Mouse (Mus musculus) MEL (cell line): ENCODE measurements at regions not wholly inside any gene's neighbourhood (a gene's known extent, or its start where the extent isn't known, plus 50 kb on each side); places are given as distances from the start of the nearest gene placed in this dataset.
A peak's percentile ranks its signal among the peaks of the same experiment; 100 is the strongest.

Experiments used
- DNase-seq: peaks from one replicate; pipeline ENCODE4 v3.0.0; 2011; ENCODE audit warnings: low read depth, low spot score
- H3K27ac ChIP-seq: 2 replicates; pipeline ENCODE4 v1.5.1; 2012; ENCODE audit warnings: low read depth, mild to moderate bottlenecking, control low read depth, low read length, moderate library complexity; ENCODE audit not compliant: control insufficient read depth
- H3K27me3 ChIP-seq, 2 experiments: fragments of 150-350 bp in 1 of 2; sonication (generic) in 1 of 2; 2 replicates each; pipeline ENCODE4 v1.6.1; 2012; ENCODE audit warnings: low read length in 2 of 2, mild to moderate bottlenecking in 2 of 2, improper control_type of control experiment in 1 of 2, moderate library complexity in 1 of 2; ENCODE audit not compliant: insufficient read depth in 2 of 2, control insufficient read depth in 1 of 2
- H3K36me3 ChIP-seq, 2 experiments: 2 replicates each; pipeline ENCODE4 v1.6.1; 2012 to 2014; ENCODE audit warnings: low read length in 2 of 2, improper control_type of control experiment in 1 of 2, inconsistent platforms in 1 of 2, mild to moderate bottlenecking in 1 of 2; ENCODE audit not compliant: insufficient read depth in 2 of 2, control insufficient read depth in 1 of 2
- H3K4me1 ChIP-seq, 2 experiments: fragments of 150-350 bp in 1 of 2; sonication (generic) in 1 of 2; 2 replicates each; pipeline ENCODE4 v1.6.1; 2012; ENCODE audit warnings: low read length in 2 of 2, improper control_type of control experiment in 1 of 2, mild to moderate bottlenecking in 1 of 2; ENCODE audit not compliant: insufficient read depth in 2 of 2, control insufficient read depth in 1 of 2
- H3K4me3 ChIP-seq, 2 experiments: fragments of 150-350 bp in 1 of 2; sonication (generic) in 1 of 2; 2 replicates each; pipeline ENCODE4 v1.5.1; 2012; ENCODE audit warnings: low read depth in 2 of 2, low read length in 2 of 2, mild to moderate bottlenecking in 2 of 2, moderate library complexity in 2 of 2, control low read depth in 1 of 2, improper control_type of control experiment in 1 of 2; ENCODE audit not compliant: control insufficient read depth in 1 of 2, insufficient read depth in 1 of 2
- H3K79me2 ChIP-seq: 2 replicates; pipeline ENCODE4 v1.6.1; 2012; ENCODE audit warnings: mild to moderate bottlenecking, low read length, moderate library complexity; ENCODE audit not compliant: control insufficient read depth, poor library complexity, insufficient read depth
- H3K9ac ChIP-seq: 2 replicates; pipeline ENCODE4 v1.6.1; 2012; ENCODE audit warnings: low read depth, mild to moderate bottlenecking, control low read depth, low read length, moderate library complexity; ENCODE audit not compliant: control insufficient read depth, poor library complexity, severe bottlenecking
- H3K9me3 ChIP-seq: fragments of 150-350 bp; sonication (generic); replicated peaks from 2 replicates; pipeline ENCODE4 v1.6.1; 2012; ENCODE audit warnings: mild to moderate bottlenecking, low read length, improper control_type of control experiment, moderate library complexity; ENCODE audit not compliant: insufficient read depth
- BHLHE40 ChIP-seq: IDR thresholded peaks from 2 replicates; pipeline ENCODE4 v1.6.1; 2012; ENCODE audit warnings: low read depth, mild to moderate bottlenecking, inconsistent platforms, low read length, improper control_type of control experiment, borderline replicate concordance
- CTCF ChIP-seq, 3 experiments: IDR thresholded peaks in 2 of 3; conservative IDR thresholded peaks in 1 of 3; 2 replicates each; pipeline ENCODE4 v1.5.1; 2011 to 2012; ENCODE audit warnings: low read length in 3 of 3, low read depth in 2 of 3, mild to moderate bottlenecking in 2 of 3, improper control_type of control experiment in 1 of 3, inconsistent platforms in 1 of 3, mixed read lengths in 1 of 3, moderate library complexity in 1 of 3; ENCODE audit not compliant: control insufficient read depth in 1 of 3, insufficient read depth in 1 of 3, poor library complexity in 1 of 3, severe bottlenecking in 1 of 3
- ELF1 ChIP-seq: IDR thresholded peaks from 2 replicates; pipeline ENCODE4 v1.6.1; 2014; ENCODE audit warnings: low read depth, mild to moderate bottlenecking, inconsistent platforms, low read length, improper control_type of control experiment, moderate library complexity
- EP300 ChIP-seq, 2 experiments: IDR thresholded peaks; 2 replicates each; pipeline ENCODE4 v1.6.1; 2011; ENCODE audit warnings: improper control_type of control experiment in 2 of 2, low read length in 2 of 2, low read depth in 1 of 2, mild to moderate bottlenecking in 1 of 2
- ETS1 ChIP-seq: IDR thresholded peaks from 2 replicates; pipeline ENCODE4 v1.6.1; 2012; ENCODE audit warnings: low read depth, mild to moderate bottlenecking, inconsistent platforms, low read length, improper control_type of control experiment, moderate library complexity
- GABPA ChIP-seq: IDR thresholded peaks from 2 replicates; pipeline ENCODE4 v1.6.1; 2012; ENCODE audit warnings: low read depth, mild to moderate bottlenecking, inconsistent platforms, low read length, improper control_type of control experiment, moderate library complexity
- HCFC1 ChIP-seq: IDR thresholded peaks from 2 replicates; pipeline ENCODE4 v1.6.1; 2012; ENCODE audit warnings: low read depth, mild to moderate bottlenecking, inconsistent platforms, low read length, improper control_type of control experiment, moderate library complexity
- JUND ChIP-seq: IDR thresholded peaks from 2 replicates; pipeline ENCODE4 v1.6.1; 2011; ENCODE audit warnings: low read depth, mild to moderate bottlenecking, improper control_type of control experiment, low read length
- MAX ChIP-seq: IDR thresholded peaks from 2 replicates; pipeline ENCODE4 v1.6.1; 2011; ENCODE audit warnings: low read length, improper control_type of control experiment
- MEF2A ChIP-seq: IDR thresholded peaks from 2 replicates; pipeline ENCODE4 v1.6.1; 2014; ENCODE audit warnings: low read depth, mild to moderate bottlenecking, inconsistent platforms, low read length, improper control_type of control experiment; ENCODE audit not compliant: poor library complexity, insufficient replicate concordance, severe bottlenecking; ENCODE audit errors: extremely low read depth
- MXI1 ChIP-seq: IDR thresholded peaks from 2 replicates; pipeline ENCODE4 v1.6.1; 2011; ENCODE audit warnings: mild to moderate bottlenecking, low read depth, low read length, improper control_type of control experiment
- MYB ChIP-seq: IDR thresholded peaks from 2 replicates; pipeline ENCODE4 v1.6.1; 2011; ENCODE audit warnings: mild to moderate bottlenecking, low read depth, low read length, improper control_type of control experiment
- NELFE ChIP-seq: IDR thresholded peaks from 2 replicates; pipeline ENCODE4 v1.6.1; 2011; ENCODE audit warnings: low read depth, low read length, improper control_type of control experiment
- POLR2A ChIP-seq, 2 experiments: IDR thresholded peaks; 2 replicates each; pipeline ENCODE4 v1.6.1; 2011 to 2012; ENCODE audit warnings: low read length in 2 of 2, mild to moderate bottlenecking in 2 of 2, control low read depth in 1 of 2, improper control_type of control experiment in 1 of 2, low read depth in 1 of 2, moderate library complexity in 1 of 2; ENCODE audit not compliant: control insufficient read depth in 1 of 2, insufficient read depth in 1 of 2, poor library complexity in 1 of 2
- POLR2AphosphoS5 ChIP-seq: IDR thresholded peaks from 2 replicates; pipeline ENCODE4 v1.6.1; 2012; ENCODE audit warnings: low read depth, borderline replicate concordance, mild to moderate bottlenecking, inconsistent platforms, low read length, moderate library complexity, mixed read lengths
- RAD21 ChIP-seq: IDR thresholded peaks from 2 replicates; pipeline ENCODE4 v1.6.1; 2011; ENCODE audit warnings: mild to moderate bottlenecking, low read depth, low read length, improper control_type of control experiment
- SMC3 ChIP-seq: IDR thresholded peaks from 2 replicates; pipeline ENCODE4 v1.6.1; 2011; ENCODE audit warnings: low read depth, low read length, improper control_type of control experiment
- TAL1 ChIP-seq: IDR thresholded peaks from 2 replicates; pipeline ENCODE4 v1.6.1; 2012; ENCODE audit warnings: mild to moderate bottlenecking, inconsistent platforms, low read length, moderate library complexity, mixed read lengths
- TCF12 ChIP-seq: IDR thresholded peaks from 2 replicates; pipeline ENCODE4 v1.6.1; 2014; ENCODE audit warnings: low read depth, mild to moderate bottlenecking, inconsistent platforms, low read length, improper control_type of control experiment, moderate library complexity
- UBTF ChIP-seq: IDR thresholded peaks from 2 replicates; pipeline ENCODE4 v1.6.1; 2012; ENCODE audit warnings: low read depth, mild to moderate bottlenecking, inconsistent platforms, low read length, improper control_type of control experiment, moderate library complexity, borderline replicate concordance; ENCODE audit not compliant: insufficient read depth
- USF2 ChIP-seq, 2 experiments: IDR thresholded peaks; 2 replicates each; pipeline ENCODE4 v1.6.1; 2011 to 2012; ENCODE audit warnings: improper control_type of control experiment in 2 of 2, low read length in 2 of 2, borderline replicate concordance in 1 of 2, inconsistent platforms in 1 of 2, low read depth in 1 of 2, mild to moderate bottlenecking in 1 of 2; ENCODE audit not compliant: insufficient read depth in 1 of 2
- ZC3H11A ChIP-seq: IDR thresholded peaks from 2 replicates; pipeline ENCODE4 v1.6.1; 2012; ENCODE audit warnings: low read depth, mild to moderate bottlenecking, inconsistent platforms, low read length, improper control_type of control experiment
- ZMIZ1 ChIP-seq: IDR thresholded peaks from 2 replicates; pipeline ENCODE4 v1.6.1; 2012; ENCODE audit warnings: low read depth, mild to moderate bottlenecking, inconsistent platforms, low read length, improper control_type of control experiment, moderate library complexity

DNA sequence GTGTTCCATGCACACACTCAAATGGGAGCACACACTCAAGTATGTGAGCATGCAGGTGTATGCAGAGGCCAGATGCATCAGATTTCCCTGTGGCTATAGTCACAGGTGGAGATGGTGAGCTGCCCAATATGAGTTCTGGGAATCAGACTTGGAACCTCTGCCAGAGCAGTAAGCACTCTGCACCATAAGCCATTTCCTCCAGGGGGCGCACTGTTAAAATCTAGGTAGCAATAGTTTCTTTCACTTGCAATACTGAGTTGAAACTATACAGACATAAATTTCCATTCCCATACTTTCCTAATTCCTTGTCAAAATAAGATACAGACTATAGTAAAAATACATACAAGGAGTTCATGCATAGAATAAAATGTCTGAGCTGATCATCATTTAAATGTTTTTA, 365.7 kb downstream of the Basp1 start:
- H3K79me2 ChIP-seq: no peaks in the 10 kb centered on the region
- peak; percentile 46 for DNase-seq
- no peak overlapping the region for H3K4me3 ChIP-seq
- H3K9me3 ChIP-seq: no peaks in the 10 kb centered on the region
- no peak overlapping the region for H3K9ac ChIP-seq
- no peaks in the 10 kb centered on the region for H3K27me3 ChIP-seq
- no peak for TF ChIP-seq MXI1
- TF ChIP-seq NELFE: no peak
- no peak for TF ChIP-seq ZMIZ1
- no peak for TF ChIP-seq ELF1
- no peak for TF ChIP-seq TCF12
- peak; percentile 26 for TF ChIP-seq RAD21
- no peak for TF ChIP-seq GABPA
- TF ChIP-seq UBTF: no peak
- peak; percentile 37 to 48 (median 39) for TF ChIP-seq CTCF (IDR thresholded peaks at IDR 0.05 in 2 of 3, conservative IDR thresholded peaks at IDR 0.05 in 1 of 3; ENCODE audit: control insufficient read depth in 1 of 3, insufficient read depth in 1 of 3, low read depth in 2 of 3, low read length in 3 of 3, poor library complexity in 1 of 3, severe bottlenecking in 1 of 3)
- TF ChIP-seq ZC3H11A: peak; percentile 29; the same call in 1 of the 2 replicates
- peak; percentile 52 for TF ChIP-seq SMC3
- TF ChIP-seq MEF2A: no peak
- H3K36me3 ChIP-seq: no peaks in the 10 kb centered on the region
- H3K4me1 ChIP-seq: no peaks in the 10 kb centered on the region
- no peak overlapping the region for H3K27ac ChIP-seq

DNA sequence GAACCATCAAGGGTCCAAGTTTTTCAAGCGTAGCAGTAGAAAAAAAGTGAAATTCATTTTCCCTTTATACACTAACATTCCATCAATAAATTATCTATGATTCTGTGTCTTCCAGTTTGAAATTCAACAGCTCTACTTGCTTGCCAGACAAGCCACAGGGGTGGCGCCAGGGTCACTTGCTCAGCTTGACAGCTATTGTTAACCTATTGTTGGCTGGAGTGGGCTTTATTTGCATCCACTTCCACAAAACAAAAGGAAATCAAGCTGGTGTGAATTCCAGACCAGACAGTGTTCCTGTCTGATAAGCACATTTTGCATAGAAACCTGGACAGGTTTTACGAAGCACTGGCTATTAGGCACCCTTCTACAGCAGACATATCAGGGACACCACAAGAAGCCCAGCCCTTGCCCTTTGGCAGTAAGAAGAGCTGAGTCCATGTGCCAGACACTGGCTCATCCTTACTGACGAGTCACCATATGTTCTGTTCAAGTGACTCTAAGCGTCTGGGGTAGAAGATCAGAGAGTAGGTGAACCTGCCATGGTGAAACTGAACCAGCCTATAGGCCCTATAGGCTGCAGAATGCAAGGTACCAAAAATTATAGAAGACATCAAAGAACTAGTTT, 366.9 kb downstream of the Basp1 start:
- no peak for DNase-seq
- TF ChIP-seq RAD21 (no peak), BHLHE40 (no peak), ETS1 (no peak), SMC3 (no peak), MEF2A (no peak), EP300 (IDR thresholded peaks at IDR 0.05; ENCODE audit: low read depth in 1 of 2, low read length in 2 of 2) (no peak), MYB (no peak), HCFC1 (no peak), POLR2A (IDR thresholded peaks at IDR 0.05; ENCODE audit: control insufficient read depth in 1 of 2, insufficient read depth in 1 of 2, low read depth in 1 of 2, low read length in 2 of 2, poor library complexity in 1 of 2) (no peak), MAX (no peak), USF2 (IDR thresholded peaks at IDR 0.05; ENCODE audit: borderline replicate concordance in 1 of 2, insufficient read depth in 1 of 2, low read depth in 1 of 2, low read length in 2 of 2) (no peak), TCF12 (no peak), MXI1 (no peak), JUND (no peak), TAL1 (no peak), POLR2AphosphoS5 (no peak)
- TF ChIP-seq, all 39 proteins: peak for 0
- no peaks in the 10 kb centered on the region for H3K9me3 ChIP-seq
- H3K36me3 ChIP-seq: no peaks in the 10 kb centered on the region
- H3K27me3 ChIP-seq: no peaks in the 10 kb centered on the region
- H3K9ac ChIP-seq: no peak overlapping the region
- H3K79me2 ChIP-seq: no peaks in the 10 kb centered on the region
- no peak overlapping the region for H3K4me3 ChIP-seq
- no peaks in the 10 kb centered on the region for H3K4me1 ChIP-seq
- H3K27ac ChIP-seq: no peak overlapping the region
